Mouse (Mus musculus): Measurements from ENCODE around the gene Pola1.
"Not testable (repeated sequence)": the region's sequence is repeated elsewhere in the genome, so short reads cannot be mapped to it uniquely, and the experiment has no call there.

Gene Pola1

GRCm38 (mm10) chrX:93465711-93466110 lies 166.2 kb downstream of the Pola1 start:
- in situ Hi-C loops (cut with MseI, MboI): loop anchor here (10.0 to 25.0 kb wide), 2 partner anchors 401 to 403 kb away; no protein-coding TSS in a partner anchor

- in situ Hi-C loops (cut with MseI, MboI): no loop called here
Measured at GRCm38 (mm10) chrX:93429738-93430260, 202.2 kb downstream of the Pola1 start.

GRCm38 (mm10) chrX:93428956-93429737 lies 202.8 kb downstream of the Pola1 start:
- in situ Hi-C loops (cut with MseI, MboI): no loop called here

- in situ Hi-C loops (cut with MseI, MboI): not testable (repeated sequence)
Measured at GRCm38 (mm10) chrX:93400871-93401270, 231.1 kb downstream of the Pola1 start.

GRCm38 (mm10) chrX:93397089-93397488 lies 234.9 kb downstream of the Pola1 start:
- in situ Hi-C loops (cut with MseI, MboI): no loop called here

GRCm38 (mm10) chrX:93377285-93377972 lies 254.5 kb downstream of the Pola1 start:
- in situ Hi-C loops (cut with MseI, MboI): no loop called here

GRCm38 (mm10) chrX:93373503-93373902 lies 258.5 kb downstream of the Pola1 start:
- in situ Hi-C loops (cut with MseI, MboI): no loop called here

GRCm38 (mm10) chrX:93369708-93370107 lies 262.2 kb downstream of the Pola1 start:
- in situ Hi-C loops (cut with MseI, MboI): no loop called here

- in situ Hi-C loops (cut with MseI, MboI): no loop called here
Measured at GRCm38 (mm10) chrX:93368211-93368610, 263.7 kb downstream of the Pola1 start.

GRCm38 (mm10) chrX:93321336-93321735 lies 310.6 kb downstream of the Pola1 start:
- in situ Hi-C loops (cut with MseI, MboI): no loop called here

- in situ Hi-C loops (cut with MseI, MboI): no loop called here
Measured at GRCm38 (mm10) chrX:93319979-93320378, 312.0 kb downstream of the Pola1 start.

GRCm38 (mm10) chrX:93317577-93317976 lies 314.4 kb downstream of the Pola1 start:
- in situ Hi-C loops (cut with MseI, MboI): no loop called here

- in situ Hi-C loops (cut with MseI, MboI): no loop called here
Measured at GRCm38 (mm10) chrX:93305780-93306179, 326.2 kb downstream of the Pola1 start.

GRCm38 (mm10) chrX:93301798-93302197 lies 330.2 kb downstream of the Pola1 start:
- in situ Hi-C loops (cut with MseI, MboI): no loop called here

GRCm38 (mm10) chrX:93300183-93300815 lies 331.7 kb downstream of the Pola1 start:
- in situ Hi-C loops (cut with MseI, MboI): no loop called here

GRCm38 (mm10) chrX:93299771-93300170 lies 332.2 kb downstream of the Pola1 start:
- in situ Hi-C loops (cut with MseI, MboI): no loop called here

GRCm38 (mm10) chrX:93299046-93299626 lies 332.8 kb downstream of the Pola1 start:
- in situ Hi-C loops (cut with MseI, MboI): no loop called here

- in situ Hi-C loops (cut with MseI, MboI): no loop called here
Measured at GRCm38 (mm10) chrX:93297001-93297441, 334.9 kb downstream of the Pola1 start.

GRCm38 (mm10) chrX:93295819-93296218 lies 336.1 kb downstream of the Pola1 start:
- in situ Hi-C loops (cut with MseI, MboI): no loop called here

GRCm38 (mm10) chrX:93294736-93295490 lies 337.0 kb downstream of the Pola1 start:
- in situ Hi-C loops (cut with MseI, MboI): no loop called here

- in situ Hi-C loops (cut with MseI, MboI): no loop called here
Measured at GRCm38 (mm10) chrX:93292031-93292430, 339.9 kb downstream of the Pola1 start.

Data from mouse trophoblast stem cell (cell line).